Mouse (Mus musculus): ENCODE results near the gene Racgap1.

Racgap1 gene

DNA sequence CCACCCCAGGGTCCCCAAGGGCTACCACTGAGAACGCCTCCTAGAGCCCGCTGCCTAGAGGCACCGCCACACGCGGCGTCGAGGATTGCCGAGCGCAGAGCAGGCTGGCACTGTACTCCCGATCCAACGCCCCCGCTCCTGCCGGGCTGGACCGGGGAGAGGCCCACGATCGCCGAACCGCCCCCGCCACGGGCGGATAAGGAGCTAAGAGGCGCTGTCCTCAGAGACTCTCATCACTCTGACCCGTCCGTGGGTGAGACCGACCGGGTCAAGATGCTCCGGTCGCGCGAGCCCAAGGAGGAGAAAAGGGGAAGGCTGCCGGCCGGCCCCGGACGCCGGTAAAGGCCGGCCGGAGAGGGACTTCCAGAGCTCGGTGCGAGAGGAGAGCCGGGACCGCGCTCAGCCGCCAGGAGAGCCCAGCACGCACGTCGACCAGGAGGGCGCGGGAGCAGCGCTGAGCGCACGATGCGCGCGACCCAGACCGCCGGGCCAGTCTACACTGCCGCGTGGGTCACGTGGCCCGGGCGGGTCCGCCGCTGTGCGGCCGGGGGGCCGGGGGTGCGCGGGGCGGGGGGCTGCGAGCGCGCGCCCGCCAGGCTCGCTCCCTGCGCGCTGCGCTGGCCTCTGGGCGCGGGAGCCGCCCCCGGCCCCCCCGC, 60.9 kb downstream of the Racgap1 start, which contains the start of gene Aqp5:
Gene Aqp5, plus strand, starts transcription at position 354 of the 656 bp plus-strand sequence.
- DNase-seq (ENCODE audit: low spot score in 2 of 2), result no peak

DNA sequence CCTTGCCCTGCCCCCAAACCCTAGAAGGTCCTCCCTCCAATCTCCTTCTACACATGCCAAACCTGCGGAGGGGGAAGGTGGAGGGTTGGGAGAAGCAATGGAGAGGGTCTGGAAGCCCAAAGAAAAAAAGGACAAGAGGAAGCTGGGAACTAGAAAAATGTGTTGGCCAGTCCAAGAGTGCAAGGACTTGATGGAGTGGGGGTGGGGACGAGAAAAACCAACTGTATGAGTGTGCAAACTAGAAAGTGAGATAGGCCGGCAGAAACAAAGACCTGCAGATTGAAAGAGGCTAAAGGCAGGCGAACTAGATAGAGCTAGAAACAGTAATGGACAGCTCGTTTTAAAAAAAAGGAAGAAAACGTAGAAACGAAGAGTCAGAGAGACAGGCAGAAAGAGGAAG, 61.8 kb downstream of the Racgap1 start:
- DNase-seq (ENCODE audit: low spot score in 2 of 2), result no peak

DNA sequence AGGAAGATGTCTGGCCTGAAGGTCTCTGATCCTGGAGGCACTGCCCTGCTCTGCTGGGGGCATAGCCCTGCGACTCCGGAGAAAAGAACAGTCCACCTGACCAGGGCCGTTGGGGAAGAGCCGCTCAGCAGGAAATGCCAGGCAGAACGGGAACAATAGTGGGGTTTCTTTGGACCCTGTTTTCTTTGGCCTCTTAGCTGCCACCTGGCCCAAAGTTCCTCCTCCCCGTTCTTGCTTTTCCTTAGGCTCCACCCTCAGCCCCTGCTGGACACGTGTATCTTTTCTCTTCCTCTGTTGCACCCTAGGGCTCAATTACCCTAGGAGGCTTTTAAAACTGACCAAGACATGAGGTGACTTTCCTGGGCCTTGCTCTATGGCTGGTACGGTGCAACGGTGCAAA, 62.2 kb downstream of the Racgap1 start:
- no peak for DNase-seq (ENCODE audit: low spot score in 2 of 2)

DNA sequence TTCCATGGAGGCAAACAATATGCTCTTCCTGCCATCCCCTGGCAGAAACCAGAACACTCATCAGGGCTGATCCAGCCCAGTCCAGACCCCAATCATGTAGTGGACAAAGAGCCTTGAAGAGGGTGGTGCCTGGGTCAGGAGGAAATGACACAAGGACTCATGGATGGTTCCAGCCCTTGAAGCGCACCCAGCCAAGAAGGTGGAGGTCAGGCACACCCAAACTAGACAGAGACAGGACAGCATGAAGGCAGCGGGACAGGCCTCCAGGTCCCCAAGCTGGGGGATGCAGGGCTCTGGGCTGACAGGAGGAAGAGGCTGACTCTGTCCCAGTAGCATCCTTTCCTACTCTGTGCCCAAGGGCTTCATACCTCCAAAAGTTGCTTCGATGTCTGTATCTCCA, 64.9 kb downstream of the Racgap1 start:
- DNase-seq (ENCODE audit: low spot score in 2 of 2), result no peak

DNA sequence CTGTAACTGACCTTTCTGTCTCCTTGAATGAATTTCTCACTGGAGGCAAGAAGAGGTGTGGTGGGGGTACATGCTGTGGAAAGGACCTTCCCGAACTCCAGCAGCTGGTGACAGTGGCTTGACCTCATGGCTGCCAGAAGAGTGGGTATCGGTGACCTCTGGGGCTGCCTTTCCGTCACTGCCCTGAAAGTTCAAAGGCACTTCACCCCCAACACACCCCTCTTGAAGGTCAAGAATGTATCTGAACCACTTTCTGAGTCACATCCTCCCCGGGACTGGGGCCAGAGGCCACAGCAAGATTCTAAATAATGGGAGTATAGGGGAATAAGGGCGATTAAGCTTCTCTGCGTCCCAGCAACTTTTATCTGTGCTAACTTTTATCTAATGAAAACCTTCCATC, 65.7 kb downstream of the Racgap1 start:
- DNase-seq (ENCODE audit: low spot score in 2 of 2), result no peak

DNA sequence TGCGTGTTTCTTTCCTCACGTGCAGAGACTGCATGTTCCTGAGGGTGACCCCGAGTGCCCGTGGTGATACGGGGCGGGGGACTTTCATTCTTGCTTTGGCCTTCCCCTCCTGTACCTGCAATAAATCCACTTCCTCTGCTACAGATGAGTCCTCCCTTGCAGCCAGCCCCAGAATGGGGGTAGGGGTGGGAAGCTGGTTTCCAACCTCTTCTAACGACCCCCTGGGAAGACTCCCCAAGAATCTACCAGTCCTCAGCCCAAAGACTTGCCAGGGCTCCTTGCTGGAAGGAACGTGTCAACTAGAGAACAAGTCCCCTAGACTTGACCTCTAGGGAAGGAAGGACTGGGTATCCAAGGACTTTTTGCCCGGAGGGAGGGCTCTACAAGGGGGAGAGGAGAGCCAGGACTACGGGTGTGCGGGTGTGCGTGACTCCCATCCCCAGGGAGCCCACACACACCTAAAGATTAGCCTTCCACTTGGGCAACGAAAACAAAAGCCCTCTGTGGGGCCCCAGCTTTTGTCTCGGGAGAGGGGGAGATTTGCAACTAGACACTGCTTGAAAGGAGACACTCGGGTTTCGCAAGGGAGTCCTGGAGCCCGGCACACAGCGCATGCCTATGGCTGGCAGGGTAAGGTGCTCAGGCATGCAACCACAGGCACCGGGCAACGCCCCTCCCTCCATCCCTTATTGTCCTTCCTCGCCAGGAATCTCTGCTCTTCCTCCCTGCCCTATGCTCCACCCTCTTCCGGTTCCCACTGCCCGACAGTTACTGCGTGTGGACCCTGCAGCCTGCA, 66.9 kb downstream of the Racgap1 start:
- no peak for DNase-seq (ENCODE audit: low spot score in 2 of 2)

DNA sequence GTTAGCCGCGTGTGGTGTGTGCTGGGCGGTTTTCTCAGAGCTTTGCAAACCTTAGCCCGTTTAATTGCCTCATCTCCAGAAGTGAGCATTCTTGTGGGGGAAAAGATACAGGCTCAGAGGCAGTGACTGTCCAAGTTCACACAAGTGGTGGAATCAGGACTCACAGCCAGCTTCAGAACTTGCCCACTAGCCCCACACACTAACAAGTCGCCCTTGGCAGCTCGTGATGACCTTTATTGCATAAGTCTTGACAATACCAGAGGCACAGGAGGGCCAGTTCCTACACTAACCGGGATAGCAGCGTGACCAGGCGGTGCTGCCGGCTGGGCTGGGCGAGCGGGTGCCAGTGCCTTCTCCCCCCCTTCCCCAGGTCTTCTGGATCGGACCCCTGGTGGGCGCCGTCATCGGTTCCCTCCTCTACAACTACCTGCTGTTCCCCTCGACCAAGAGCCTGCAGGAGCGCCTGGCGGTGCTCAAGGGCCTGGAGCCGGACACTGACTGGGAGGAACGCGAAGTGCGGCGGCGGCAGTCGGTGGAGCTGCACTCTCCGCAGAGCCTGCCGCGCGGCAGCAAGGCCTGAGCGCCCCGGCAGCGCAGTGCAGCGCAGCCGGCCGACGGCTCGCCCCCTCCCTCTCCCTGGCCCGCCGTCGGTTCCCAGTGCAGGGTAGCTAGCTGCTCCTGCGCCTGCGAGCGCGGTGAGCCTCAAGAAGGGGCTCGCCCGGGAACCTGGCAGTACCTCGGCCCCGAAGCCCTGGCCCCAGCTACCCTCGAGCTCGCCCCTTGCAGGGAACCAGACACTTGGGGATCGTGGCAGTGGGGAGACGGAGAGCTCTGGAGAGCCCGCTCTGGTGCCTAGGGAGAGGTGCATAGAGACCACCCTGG, 67.8 kb downstream of the Racgap1 start:
- DNase-seq (ENCODE audit: low spot score in 2 of 2), result no peak

DNA sequence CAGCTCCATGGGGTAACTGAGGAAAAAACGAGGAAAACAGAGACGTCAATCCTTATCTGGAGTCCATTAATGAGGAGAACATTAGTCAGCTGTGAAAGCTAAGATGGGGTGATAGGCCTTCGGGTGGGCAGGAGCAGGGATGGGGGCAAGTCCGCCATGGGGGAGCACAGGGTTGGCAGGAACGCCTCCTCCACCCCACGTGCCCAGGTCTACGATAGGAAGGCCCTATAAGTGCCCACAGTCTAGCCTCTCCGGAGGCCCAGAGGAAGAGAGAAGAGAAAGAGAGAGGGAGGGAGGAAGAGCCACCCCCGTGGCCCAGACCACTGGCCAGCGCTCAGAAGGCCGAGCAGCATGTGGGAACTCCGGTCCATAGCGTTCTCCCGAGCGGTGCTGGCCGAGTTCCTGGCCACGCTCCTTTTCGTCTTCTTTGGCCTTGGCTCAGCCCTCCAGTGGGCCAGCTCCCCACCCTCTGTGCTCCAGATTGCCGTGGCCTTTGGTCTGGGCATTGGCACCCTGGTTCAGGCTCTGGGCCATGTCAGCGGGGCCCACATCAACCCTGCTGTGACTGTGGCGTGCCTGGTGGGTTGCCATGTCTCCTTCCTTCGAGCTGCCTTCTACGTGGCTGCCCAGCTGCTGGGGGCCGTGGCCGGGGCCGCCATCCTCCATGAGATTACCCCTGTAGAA, 72.5 kb downstream of the Racgap1 start, which contains the start of gene Aqp2:
Gene Aqp2, plus strand, starts transcription at position 254 of the 684 bp plus-strand sequence.
- DNase-seq (ENCODE audit: low spot score in 2 of 2), result peak in 1 of 2 experiments; percentile 17

All from cerebellum, postnatal 4 days (tissue).